Mouse (Mus musculus) stomach, embryonic 15.5 days (tissue): ENCODE measurements at regions not wholly inside any gene's neighbourhood (a gene's known extent, or its start where the extent isn't known, plus 50 kb on each side); places are given as distances from the start of the nearest gene placed in this dataset.

Source experiments
- ATAC-seq: fragments of 200-750 bp; cut with Nextera tagmentation; 2 replicates; pipeline ENCODE4 v1.8.0; 2017; ENCODE audit warnings: low read depth, moderate number of reproducible peaks, moderate TSS enrichment; ENCODE audit not compliant: insufficient read depth, low FRiP score
- H3K27ac ChIP-seq: fragments of 300-500 bp; sonication (generic); 2 replicates; pipeline ENCODE4 v1.5.1; 2015; ENCODE audit warnings: mild to moderate bottlenecking, inconsistent platforms
- H3K27me3 ChIP-seq: fragments of 300-500 bp; sonication (generic); replicated peaks from 2 replicates; pipeline ENCODE4 v1.6.1; 2015; ENCODE audit warnings: inconsistent platforms
- H3K36me3 ChIP-seq: fragments of 300-500 bp; sonication (generic); 2 replicates; pipeline ENCODE4 v1.6.1; 2015; ENCODE audit warnings: inconsistent platforms
- H3K4me1 ChIP-seq: fragments of 300-500 bp; sonication (generic); 2 replicates; pipeline ENCODE4 v1.6.1; 2015; ENCODE audit warnings: inconsistent platforms
- H3K4me2 ChIP-seq: fragments of 300-500 bp; sonication (generic); 2 replicates; pipeline ENCODE4 v1.6.1; 2015; ENCODE audit warnings: mild to moderate bottlenecking, inconsistent platforms
- H3K4me3 ChIP-seq: fragments of 300-500 bp; sonication (generic); replicated peaks from 2 replicates; pipeline ENCODE4 v1.5.1; 2015; ENCODE audit warnings: inconsistent platforms
- H3K9ac ChIP-seq: fragments of 300-500 bp; sonication (generic); 2 replicates; pipeline ENCODE4 v1.6.1; 2015; ENCODE audit warnings: inconsistent platforms
- H3K9me3 ChIP-seq: fragments of 300-500 bp; sonication (generic); 2 replicates; pipeline ENCODE4 v1.6.1; 2016; ENCODE audit warnings: inconsistent platforms
- WGBS: fragments of 180-500 bp; shearing (Covaris S2); methylation state at CpG from one replicate; pipeline ENCODE4 v1.1.7; 2015; 5-methylcytosine and 5-hydroxymethylcytosine counted together

- WGBS: 44% methylated on average over 8 of the region's 8 CpGs
- no peaks in the 10 kb centered on the region for H3K27me3 ChIP-seq
- H3K4me2 ChIP-seq: no peak overlapping the region
- 0 out of 2 replicates have a peak, but pooled peaks have one; percentile 2 for ATAC-seq
- H3K36me3 ChIP-seq: no peaks in the 10 kb centered on the region
- peaks cover 3% of the 10 kb centered on the region; the same call in 1 of the 2 replicates for H3K4me1 ChIP-seq
- no peaks in the 10 kb centered on the region for H3K9me3 ChIP-seq
- H3K9ac ChIP-seq: no peak overlapping the region
- no peak overlapping the region for H3K27ac ChIP-seq
- H3K4me3 ChIP-seq: no peak overlapping the region
Measured at GRCm38 (mm10) chr4:8927276-8927906, 688.5 kb upstream of the Car8 start.

GRCm38 (mm10) chr4:8926642-8927275 is 687.9 kb upstream of the Car8 start:
- Histone ChIP-seq H3K27me3 (no peaks in the 10 kb centered on the region), H3K9me3 (no peaks in the 10 kb centered on the region), H3K36me3 (no peaks in the 10 kb centered on the region), H3K4me2 (no peak overlapping the region), H3K4me1 (peaks cover 9% of the 10 kb centered on the region), H3K9ac (no peak overlapping the region), H3K4me3 (no peak overlapping the region), H3K27ac (no peak overlapping the region)
- WGBS: 38% methylated on average over 9 of the region's 9 CpGs
- ATAC-seq: no peak

- H3K4me3 ChIP-seq: no peak overlapping the region
- H3K36me3 ChIP-seq: no peaks in the 10 kb centered on the region
- H3K4me2 ChIP-seq: no peak overlapping the region
- H3K27ac ChIP-seq: no peak overlapping the region
- H3K27me3 ChIP-seq: no peaks in the 10 kb centered on the region
- WGBS: 71% methylated on average over 8 of the region's 8 CpGs
- no peak for ATAC-seq
- peaks cover 15% of the 10 kb centered on the region for H3K4me1 ChIP-seq
- H3K9ac ChIP-seq: no peak overlapping the region
- H3K9me3 ChIP-seq: no peaks in the 10 kb centered on the region
Measured at GRCm38 (mm10) chr4:8922695-8923363, 684.0 kb upstream of the Car8 start.

- H3K4me1 ChIP-seq: peaks cover 15% of the 10 kb centered on the region
- peak overlapping the region; percentile 21; the same call in 1 of the 2 replicates for H3K4me3 ChIP-seq
- no peak overlapping the region; the same call in 1 of the 2 replicates for H3K9ac ChIP-seq
- no peaks in the 10 kb centered on the region for H3K9me3 ChIP-seq
- no peak overlapping the region for H3K27ac ChIP-seq
- H3K27me3 ChIP-seq: no peaks in the 10 kb centered on the region
- H3K4me2 ChIP-seq: peak overlapping the region; percentile 50
- WGBS: 20% methylated on average over 31 of the region's 31 CpGs
- no peak for ATAC-seq
- no peaks in the 10 kb centered on the region for H3K36me3 ChIP-seq
Measured at GRCm38 (mm10) chr4:8921477-8922385, 682.9 kb upstream of the Car8 start.

GRCm38 (mm10) chr4:8920306-8920705 is 681.5 kb upstream of the Car8 start:
- WGBS: 70% methylated on average over 2 of the region's 2 CpGs
- no peak overlapping the region for H3K27ac ChIP-seq
- no peak overlapping the region for H3K4me3 ChIP-seq
- H3K9me3 ChIP-seq: no peaks in the 10 kb centered on the region
- H3K4me2 ChIP-seq: no peak overlapping the region
- H3K27me3 ChIP-seq: no peaks in the 10 kb centered on the region
- H3K9ac ChIP-seq: no peak overlapping the region
- no peak for ATAC-seq
- H3K36me3 ChIP-seq: no peaks in the 10 kb centered on the region
- H3K4me1 ChIP-seq: peaks cover 15% of the 10 kb centered on the region

- WGBS: 77% methylated on average over 9 of the region's 9 CpGs
- no peak overlapping the region for H3K4me2 ChIP-seq
- H3K27me3 ChIP-seq: no peaks in the 10 kb centered on the region
- H3K27ac ChIP-seq: no peak overlapping the region
- no peak overlapping the region for H3K4me3 ChIP-seq
- no peak for ATAC-seq
- peaks cover 15% of the 10 kb centered on the region for H3K4me1 ChIP-seq
- no peaks in the 10 kb centered on the region for H3K9me3 ChIP-seq
- no peaks in the 10 kb centered on the region for H3K36me3 ChIP-seq
- no peak overlapping the region for H3K9ac ChIP-seq
Measured at GRCm38 (mm10) chr4:8919366-8919984, 680.6 kb upstream of the Car8 start.
